Mouse (Mus musculus) A20 (cell line): ENCODE measurements around the gene OR5BS1P.
"Not testable (repeated sequence)": the region's sequence is repeated elsewhere in the genome, so short reads cannot be mapped to it uniquely, and the experiment has no call there.

ENCODE experiments used
- DNase-seq: peaks from one replicate; pipeline ENCODE4 v3.0.0-alpha.2; 2011; ENCODE audit warnings: low read depth, low spot score

The OR5BS1P gene

GRCm38 (mm10) chr15:98469596-98469995 lies at the start of gene OR5BS1P:
TSS of gene OR5BS1P (plus strand) at chr15:98469896.
- DNase-seq, result no peak

GRCm38 (mm10) chr15:98420897-98421296 lies 48.8 kb upstream of the OR5BS1P start:
- no peak for DNase-seq

GRCm38 (mm10) chr15:98424326-98424725 lies 45.4 kb upstream of the OR5BS1P start:
- DNase-seq, result no peak

- no peak for DNase-seq
Observed at GRCm38 (mm10) chr15:98424753-98425152, 44.9 kb upstream of the OR5BS1P start.

- no peak for DNase-seq
Observed at GRCm38 (mm10) chr15:98425188-98425587, 44.5 kb upstream of the OR5BS1P start.

GRCm38 (mm10) chr15:98430925-98431324 lies 38.8 kb upstream of the OR5BS1P start, which contains the start of gene Olfr282:
TSS of gene Olfr282 (plus strand) at chr15:98431225.
- DNase-seq, result not testable (repeated sequence)

GRCm38 (mm10) chr15:98444561-98444960 lies 25.1 kb upstream of the OR5BS1P start:
- no peak for DNase-seq

- no peak for DNase-seq
Observed at GRCm38 (mm10) chr15:98448521-98448920, 21.2 kb upstream of the OR5BS1P start.

- DNase-seq, result no peak
Observed at GRCm38 (mm10) chr15:98452288-98452687, 17.4 kb upstream of the OR5BS1P start, which contains the start of gene Olfr281. TSS of gene Olfr281 (plus strand) at chr15:98452588.

- no peak for DNase-seq
Observed at GRCm38 (mm10) chr15:98471539-98471938, 1.8 kb downstream of the OR5BS1P start.

- DNase-seq, result no peak
Observed at GRCm38 (mm10) chr15:98474958-98475357, 5.3 kb downstream of the OR5BS1P start.

- DNase-seq, result peak; percentile 57
Observed at GRCm38 (mm10) chr15:98475382-98475781, 5.7 kb downstream of the OR5BS1P start.

GRCm38 (mm10) chr15:98476281-98476680 lies 6.6 kb downstream of the OR5BS1P start:
- no peak for DNase-seq

GRCm38 (mm10) chr15:98479568-98480102 lies 9.9 kb downstream of the OR5BS1P start:
- DNase-seq, result peak; percentile 20

GRCm38 (mm10) chr15:98482701-98483100 lies 13.0 kb downstream of the OR5BS1P start, which contains the start of gene Lalba:
TSS of gene Lalba (minus strand) at chr15:98482721.
- no peak for DNase-seq

GRCm38 (mm10) chr15:98483907-98484886 lies 14.5 kb downstream of the OR5BS1P start:
- DNase-seq, result peak; percentile 74

GRCm38 (mm10) chr15:98486433-98487021 lies 16.8 kb downstream of the OR5BS1P start:
- DNase-seq, result no peak

- DNase-seq, result no peak
Observed at GRCm38 (mm10) chr15:98491332-98491731, 21.6 kb downstream of the OR5BS1P start.

GRCm38 (mm10) chr15:98492102-98492501 lies 22.4 kb downstream of the OR5BS1P start, which contains the start of gene Olfr279:
TSS of gene Olfr279 (plus strand) at chr15:98492402.
- no peak for DNase-seq

GRCm38 (mm10) chr15:98497631-98498030 lies 27.9 kb downstream of the OR5BS1P start:
- DNase-seq, result no peak

- DNase-seq, result no peak
Observed at GRCm38 (mm10) chr15:98503317-98503716, 33.6 kb downstream of the OR5BS1P start.

GRCm38 (mm10) chr15:98504514-98504913 lies 34.8 kb downstream of the OR5BS1P start:
- peak; percentile 82 for DNase-seq
